Mouse (Mus musculus) kidney, embryonic 15.5 days (tissue): ENCODE results near the gene Ppm1a. TPM values are rescaled to one million over a fixed set of nuclear protein-coding genes. Genes with fewer than 3 reads are reported as not detected.

ENCODE experiments used
- ATAC-seq: fragments of 200-750 bp; cut with Nextera tagmentation; replicated peaks from 2 replicates; pipeline ENCODE4 v1.8.0; 2017; ENCODE audit warnings: moderate TSS enrichment; ENCODE audit not compliant: low FRiP score
- H3K27ac ChIP-seq: fragments of 300-500 bp; sonication (generic); 2 replicates; pipeline ENCODE4 v1.5.1; 2015; ENCODE audit warnings: mild to moderate bottlenecking, inconsistent platforms
- H3K27me3 ChIP-seq: fragments of 300-500 bp; sonication (generic); 2 replicates; pipeline ENCODE4 v1.6.1; 2015; ENCODE audit warnings: inconsistent platforms
- H3K36me3 ChIP-seq: fragments of 300-500 bp; sonication (generic); 2 replicates; pipeline ENCODE4 v1.6.1; 2015; ENCODE audit warnings: inconsistent platforms
- H3K4me1 ChIP-seq: fragments of 300-500 bp; sonication (generic); 2 replicates; pipeline ENCODE4 v1.6.1; 2015; ENCODE audit warnings: inconsistent platforms
- H3K4me2 ChIP-seq: fragments of 300-500 bp; sonication (generic); 2 replicates; pipeline ENCODE4 v1.6.1; 2015; ENCODE audit warnings: moderate library complexity, mild to moderate bottlenecking, inconsistent platforms
- H3K4me3 ChIP-seq: fragments of 300-500 bp; sonication (generic); replicated peaks from 2 replicates; pipeline ENCODE4 v1.5.1; 2015; ENCODE audit warnings: mild to moderate bottlenecking, inconsistent platforms
- H3K9ac ChIP-seq: fragments of 300-500 bp; sonication (generic); 2 replicates; pipeline ENCODE4 v1.6.1; 2015; ENCODE audit warnings: mild to moderate bottlenecking, inconsistent platforms
- H3K9me3 ChIP-seq: fragments of 300-500 bp; sonication (generic); replicated peaks from 2 replicates; pipeline ENCODE4 v1.6.1; 2016; ENCODE audit warnings: inconsistent platforms
- WGBS: fragments of 180-500 bp; shearing (Covaris S2); methylation state at CpG from one replicate; pipeline ENCODE4 v1.1.7; 2015; ENCODE audit warnings: mixed read lengths; 5-methylcytosine and 5-hydroxymethylcytosine counted together
- polyA plus RNA-seq: library from polyadenylated mRNA; unstranded; fragments of >200 nt; fragmentation: Nextera tagmentation; extraction: Ambion mirVana; gene quantifications from 2 replicates; pipeline ENCODE4 v1.2.1, GENCODE M21; 2015

The Ppm1a gene
- polyA plus RNA-seq, 1 experiment from 2014 or later, result 43.0 TPM

DNA sequence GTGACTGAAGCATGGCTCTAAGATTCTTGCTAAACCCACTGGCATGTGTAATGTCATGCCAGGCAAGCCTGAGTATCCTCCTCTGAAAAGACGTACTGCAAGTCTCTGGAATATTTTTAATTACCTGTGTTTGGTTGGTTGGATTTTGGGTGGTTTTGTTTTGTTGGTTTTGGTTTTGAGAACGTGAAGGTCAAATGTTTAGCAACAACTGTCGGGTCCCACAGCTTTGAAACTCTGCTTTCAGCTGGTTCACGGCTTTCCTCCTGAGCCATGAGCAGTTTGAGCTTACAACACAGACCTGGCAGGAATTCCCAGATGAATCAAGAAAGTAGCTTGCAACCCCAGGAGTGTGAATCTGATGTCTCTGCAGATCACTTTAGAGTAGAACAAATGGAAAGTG is 29.7 kb downstream of the Ppm1a start:
- Histone ChIP-seq H3K4me1 (no peaks in the 10 kb centered on the region), H3K27me3 (no peaks in the 10 kb centered on the region), H3K9me3 (no peaks in the 10 kb centered on the region), H3K4me3 (no peak overlapping the region), H3K9ac (no peak overlapping the region), H3K27ac (no peak overlapping the region), H3K36me3 (peaks cover 46% of the 10 kb centered on the region), H3K4me2 (no peak overlapping the region)
- 83% methylated on average over 4 of the region's 4 CpGs for WGBS
- ATAC-seq, result no peak

DNA sequence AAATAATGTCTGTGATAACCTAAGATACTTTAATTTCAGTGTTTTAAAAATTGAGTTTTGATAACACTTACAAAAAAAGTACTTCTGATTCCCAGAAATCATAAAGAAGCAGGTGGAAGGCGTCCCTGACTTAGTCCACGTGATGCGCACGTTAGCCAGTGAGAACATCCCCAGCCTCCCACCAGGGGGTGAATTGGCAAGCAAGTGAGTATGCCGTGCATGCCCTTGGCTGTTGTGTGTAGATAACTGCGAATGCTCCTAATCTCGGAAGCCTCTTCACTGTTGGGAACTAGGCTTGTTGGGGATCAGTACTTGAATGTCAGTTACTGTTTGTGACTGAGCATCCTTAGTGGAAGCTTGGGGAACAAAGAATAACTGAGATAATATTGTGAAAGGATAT is 33.3 kb downstream of the Ppm1a start:
- H3K4me1 ChIP-seq, result no peaks in the 10 kb centered on the region
- no peak overlapping the region for H3K4me3 ChIP-seq
- no peak overlapping the region for H3K9ac ChIP-seq
- no peak for ATAC-seq
- WGBS, result 78% methylated on average over 7 of the region's 7 CpGs
- H3K27me3 ChIP-seq, result no peaks in the 10 kb centered on the region
- peaks cover 52% of the 10 kb centered on the region for H3K36me3 ChIP-seq
- no peak overlapping the region for H3K27ac ChIP-seq
- H3K9me3 ChIP-seq, result no peaks in the 10 kb centered on the region
- no peak overlapping the region for H3K4me2 ChIP-seq

DNA sequence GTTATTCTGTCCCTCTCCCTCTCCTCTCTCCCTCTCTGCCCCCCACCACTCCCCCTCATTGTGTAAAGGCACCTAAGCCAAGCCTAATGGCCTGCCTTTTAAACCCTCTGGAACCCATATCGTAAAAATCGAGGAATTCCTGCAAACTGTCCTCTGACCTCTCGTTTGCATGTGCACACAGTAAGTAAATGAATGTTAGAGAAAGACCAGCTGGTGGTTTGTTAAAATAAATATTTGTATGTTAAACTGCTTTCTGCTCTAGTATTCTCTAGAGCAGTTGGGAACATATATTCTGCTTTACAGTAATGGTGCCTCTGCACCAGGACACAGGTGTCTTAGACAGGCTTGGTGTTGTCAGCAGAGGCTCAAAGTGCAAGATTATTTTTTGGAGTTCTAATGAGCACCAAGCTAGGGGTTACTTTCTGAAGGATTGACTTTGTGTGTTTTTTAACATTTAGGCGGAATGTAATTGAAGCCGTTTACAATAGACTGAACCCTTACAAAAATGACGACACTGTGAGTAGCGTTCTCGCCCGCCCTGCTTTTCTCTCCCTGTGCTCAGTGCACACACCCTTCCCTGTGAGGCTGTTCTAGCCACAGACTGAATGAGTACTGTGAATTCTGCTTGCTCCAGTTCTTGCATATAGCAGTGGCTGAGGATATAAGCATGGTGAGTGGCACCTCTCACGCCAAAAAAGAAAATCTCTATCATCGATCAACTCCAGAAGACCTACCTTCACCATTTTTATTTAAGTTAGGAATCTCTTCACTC is 35.3 kb downstream of the Ppm1a start:
- no peak overlapping the region for H3K27ac ChIP-seq
- no peak overlapping the region for H3K4me3 ChIP-seq
- no peaks in the 10 kb centered on the region for H3K9me3 ChIP-seq
- no peak for ATAC-seq
- H3K9ac ChIP-seq, result no peak overlapping the region
- no peaks in the 10 kb centered on the region for H3K27me3 ChIP-seq
- peaks cover 54% of the 10 kb centered on the region for H3K36me3 ChIP-seq
- H3K4me1 ChIP-seq, result no peaks in the 10 kb centered on the region
- H3K4me2 ChIP-seq, result no peak overlapping the region
- 64% methylated on average over 11 of the region's 11 CpGs for WGBS

DNA sequence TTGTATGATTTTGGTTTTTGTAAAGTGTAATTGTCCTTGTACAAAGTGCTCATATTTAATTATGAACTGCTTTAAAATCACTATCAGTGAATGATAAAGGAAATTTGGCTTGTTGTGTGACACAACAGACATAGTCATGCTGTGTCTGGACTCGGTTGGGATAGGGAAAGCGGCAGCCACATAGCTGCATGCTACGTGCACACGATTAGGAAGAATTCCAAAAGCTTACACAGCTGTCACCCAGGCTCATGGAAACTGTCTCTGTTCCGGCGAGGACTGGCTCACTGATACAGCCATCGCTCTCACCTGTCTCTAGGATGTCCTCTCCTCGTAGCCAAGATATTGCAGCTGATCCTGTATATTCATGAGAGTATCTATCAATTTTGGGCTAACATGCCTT is 36.7 kb downstream of the Ppm1a start:
- no peak overlapping the region for H3K4me3 ChIP-seq
- H3K27ac ChIP-seq, result no peak overlapping the region
- WGBS, result 94% methylated on average over 8 of the region's 8 CpGs
- no peaks in the 10 kb centered on the region for H3K9me3 ChIP-seq
- no peaks in the 10 kb centered on the region for H3K27me3 ChIP-seq
- no peak overlapping the region for H3K4me2 ChIP-seq
- H3K36me3 ChIP-seq, result peaks cover 50% of the 10 kb centered on the region
- H3K9ac ChIP-seq, result no peak overlapping the region
- no peak for ATAC-seq
- no peaks in the 10 kb centered on the region for H3K4me1 ChIP-seq

DNA sequence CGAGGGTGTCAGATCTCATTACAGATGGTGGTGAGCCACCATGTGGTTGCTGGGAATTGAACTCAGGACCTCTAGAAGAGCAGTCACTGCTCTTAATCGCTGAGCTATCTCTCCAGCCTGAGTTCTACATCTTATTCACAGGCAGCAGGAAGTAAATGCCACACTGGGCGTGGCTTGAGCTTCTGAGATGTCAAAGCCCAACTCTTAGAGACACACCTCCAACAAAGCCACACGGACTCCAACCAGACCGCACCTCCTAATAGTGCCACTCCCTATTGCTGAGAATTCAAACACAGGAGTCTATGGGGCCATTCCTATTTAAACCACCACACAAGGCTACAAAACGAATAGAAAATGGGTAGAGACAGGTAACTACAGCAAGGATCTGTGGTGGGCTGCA is 52.5 kb downstream of the Ppm1a start:
- Histone ChIP-seq H3K36me3 (no peaks in the 10 kb centered on the region), H3K4me1 (no peaks in the 10 kb centered on the region), H3K4me3 (no peak overlapping the region), H3K9ac (no peak overlapping the region), H3K9me3 (no peaks in the 10 kb centered on the region), H3K4me2 (no peak overlapping the region), H3K27me3 (no peaks in the 10 kb centered on the region), H3K27ac (no peak overlapping the region)
- ATAC-seq, result no peak
- 80% methylated on average over 6 of the region's 6 CpGs for WGBS

DNA sequence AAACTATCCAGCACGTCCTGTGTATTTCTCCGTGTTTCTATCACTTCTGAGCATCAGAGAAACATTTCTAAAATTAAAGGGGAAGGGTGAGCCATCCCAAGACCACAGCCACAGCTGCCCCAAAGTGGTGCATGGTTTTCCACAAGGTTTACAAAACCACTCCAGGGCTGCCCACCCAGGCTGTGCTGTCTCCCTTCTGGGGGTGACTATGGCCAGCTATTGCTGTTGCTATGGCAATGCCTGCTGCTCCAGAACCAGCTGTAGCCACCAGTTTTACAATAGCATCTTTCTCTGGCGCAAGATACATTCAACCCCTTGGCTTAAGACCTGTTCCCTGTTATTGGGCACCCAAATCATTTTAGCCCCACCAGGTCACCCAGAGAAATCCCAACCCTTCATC is 54.3 kb downstream of the Ppm1a start:
- Histone ChIP-seq H3K36me3 (no peaks in the 10 kb centered on the region), H3K4me1 (no peaks in the 10 kb centered on the region), H3K27ac (no peak overlapping the region), H3K4me2 (no peak overlapping the region), H3K4me3 (no peak overlapping the region), H3K9ac (no peak overlapping the region), H3K9me3 (no peaks in the 10 kb centered on the region; the same call in 1 of the 2 replicates), H3K27me3 (no peaks in the 10 kb centered on the region)
- ATAC-seq, result no peak
- 82% methylated on average over 3 of the region's 3 CpGs for WGBS

DNA sequence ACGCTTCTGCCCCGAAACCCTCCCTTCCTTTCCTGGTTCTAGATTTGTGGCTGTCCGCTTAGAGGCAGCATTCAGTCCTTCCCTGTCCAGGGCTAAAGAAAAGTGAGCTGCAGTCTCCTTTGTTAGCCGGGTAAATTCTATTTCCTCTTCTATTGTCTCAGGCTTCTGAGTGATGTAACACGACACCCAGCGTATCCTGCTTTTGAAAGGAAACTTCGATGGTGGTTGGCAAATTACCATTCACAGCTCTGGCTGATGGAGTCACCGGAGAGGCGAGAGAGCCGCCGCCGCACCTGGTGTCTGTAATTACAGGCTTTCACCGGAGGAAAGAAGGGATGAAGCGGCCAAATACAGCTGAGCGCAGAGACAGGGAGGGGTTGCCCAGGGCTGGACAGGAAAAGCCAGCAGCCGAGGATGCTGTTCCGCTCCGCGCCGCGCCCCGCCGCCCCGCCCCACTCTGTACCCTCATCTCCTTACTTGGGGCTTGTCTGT is 63.7 kb downstream of the Ppm1a start:
- Histone ChIP-seq H3K9ac (peak overlapping the region; percentile 51), H3K4me3 (peak overlapping the region; percentile 50), H3K4me2 (peak overlapping the region; percentile 81), H3K36me3 (no peaks in the 10 kb centered on the region), H3K27me3 (peaks cover 17% of the 10 kb centered on the region), H3K27ac (peak overlapping the region; percentile 62; the same call in 1 of the 2 replicates), H3K9me3 (no peaks in the 10 kb centered on the region; the same call in 1 of the 2 replicates), H3K4me1 (peaks cover 11% of the 10 kb centered on the region; the same call in 1 of the 2 replicates)
- WGBS, result 2% methylated on average over 24 of the region's 24 CpGs
- peak; percentile 91 for ATAC-seq

DNA sequence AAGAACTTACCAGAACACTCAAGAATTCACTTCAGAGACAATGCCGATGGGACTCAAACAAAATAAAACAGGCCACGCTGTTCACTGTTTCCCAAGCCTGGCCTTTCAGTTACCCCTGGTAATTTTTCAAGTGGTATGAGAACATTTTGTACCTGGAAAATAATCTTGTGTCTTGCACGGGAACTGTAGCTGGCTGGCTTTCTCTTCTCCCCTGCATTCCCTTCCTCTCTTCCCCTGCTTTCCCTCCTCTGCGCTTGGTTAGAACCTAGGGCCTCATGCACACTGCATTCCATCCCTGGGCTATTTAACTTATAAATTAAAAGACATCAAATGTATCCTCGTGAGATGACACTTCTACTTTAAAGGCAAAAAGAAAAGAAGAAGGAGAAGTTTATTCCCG is 64.3 kb downstream of the Ppm1a start:
- H3K27ac ChIP-seq, result no peak overlapping the region
- 25% methylated on average over 6 of the region's 6 CpGs for WGBS
- peak overlapping the region; percentile 81 for H3K4me2 ChIP-seq
- ATAC-seq, result no peak
- H3K9me3 ChIP-seq, result no peaks in the 10 kb centered on the region
- H3K36me3 ChIP-seq, result no peaks in the 10 kb centered on the region
- H3K4me1 ChIP-seq, result peaks cover 11% of the 10 kb centered on the region; the same call in 1 of the 2 replicates
- peak overlapping the region; percentile 51; the same call in 1 of the 2 replicates for H3K9ac ChIP-seq
- peak overlapping the region; percentile 50 for H3K4me3 ChIP-seq
- peaks cover 17% of the 10 kb centered on the region for H3K27me3 ChIP-seq

DNA sequence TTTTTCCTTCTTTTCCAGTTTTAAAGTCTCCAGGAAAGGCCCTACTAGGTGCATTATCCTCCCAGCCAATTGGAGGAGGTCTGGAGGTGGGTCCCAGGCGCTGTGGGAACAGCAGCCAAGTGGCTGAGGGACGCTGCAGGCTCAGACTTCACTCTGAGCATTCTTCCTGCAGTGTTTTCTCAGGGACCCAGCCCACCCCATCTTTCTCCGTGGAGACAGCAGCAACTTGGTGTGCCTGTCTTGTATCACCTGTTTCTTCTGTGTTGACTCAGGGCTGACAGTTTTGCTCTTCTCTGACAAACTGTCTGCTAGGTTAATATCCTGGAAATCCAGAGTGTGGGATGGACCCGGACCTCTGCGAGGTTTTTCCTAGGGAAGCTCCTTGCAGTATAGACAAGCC is 68.4 kb downstream of the Ppm1a start:
- no peak overlapping the region for H3K27ac ChIP-seq
- no peak overlapping the region for H3K4me3 ChIP-seq
- peaks cover 26% of the 10 kb centered on the region for H3K27me3 ChIP-seq
- H3K4me2 ChIP-seq, result no peak overlapping the region
- WGBS, result 57% methylated on average over 5 of the region's 5 CpGs
- H3K36me3 ChIP-seq, result no peaks in the 10 kb centered on the region
- no peak for ATAC-seq
- no peak overlapping the region for H3K9ac ChIP-seq
- no peaks in the 10 kb centered on the region for H3K9me3 ChIP-seq
- peaks cover 9% of the 10 kb centered on the region; the same call in 1 of the 2 replicates for H3K4me1 ChIP-seq

DNA sequence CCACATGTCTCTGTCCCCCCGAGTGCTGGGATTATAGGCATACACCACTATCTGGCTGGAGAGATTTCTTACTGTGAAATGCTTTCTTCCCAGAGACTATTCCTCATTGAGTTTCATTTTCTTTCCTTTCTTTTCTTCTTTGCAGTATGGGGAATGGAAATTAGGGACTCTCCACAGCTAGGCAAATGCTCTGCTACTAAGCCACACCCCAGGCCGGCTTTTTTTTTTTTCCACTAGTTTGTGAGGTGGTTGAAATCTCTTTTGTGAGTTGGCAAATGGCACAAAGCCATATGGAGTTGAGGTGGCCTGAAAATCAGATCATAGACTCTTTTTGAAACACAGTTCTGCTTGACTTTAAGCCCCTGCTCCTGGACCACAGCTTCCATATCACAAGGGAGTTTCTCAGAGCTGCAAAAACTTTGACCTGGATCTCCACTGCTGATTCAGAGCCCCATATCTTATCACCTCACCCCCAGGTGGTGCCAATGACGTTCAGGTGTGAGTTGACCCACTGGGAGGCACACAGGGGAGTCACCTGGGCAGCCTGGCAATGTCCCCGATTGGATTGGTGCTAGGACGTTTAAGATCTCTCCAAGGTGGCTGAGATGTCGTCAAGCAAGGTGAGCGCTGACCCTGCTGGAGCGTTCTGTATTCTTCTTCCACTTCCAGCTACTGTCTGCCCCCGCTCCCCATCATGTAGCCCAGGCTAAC is 71.7 kb downstream of the Ppm1a start:
- ATAC-seq, result no peak
- WGBS, result 78% methylated on average over 9 of the region's 9 CpGs

DNA sequence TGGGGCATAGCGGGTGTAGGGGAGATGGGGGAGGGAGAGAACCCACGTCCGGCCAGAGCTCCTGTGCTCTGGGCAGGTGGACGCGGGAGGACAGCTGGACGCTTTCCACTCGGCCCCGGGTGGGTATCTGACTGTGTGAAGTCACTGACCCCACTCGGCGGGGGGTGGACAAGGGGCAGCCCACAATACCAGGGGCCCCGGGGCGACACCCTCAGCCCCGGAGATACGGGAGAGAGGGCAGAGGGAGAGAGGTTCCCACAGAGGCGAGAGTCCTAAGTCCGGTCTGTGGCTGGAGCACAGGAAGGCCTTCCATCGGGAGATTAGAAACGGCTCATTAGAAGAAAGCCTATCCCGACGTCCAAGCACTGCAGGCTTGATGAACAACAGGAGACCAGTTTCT is 72.5 kb downstream of the Ppm1a start:
- no peak overlapping the region for H3K27ac ChIP-seq
- 58% methylated on average over 20 of the region's 20 CpGs for WGBS
- no peaks in the 10 kb centered on the region for H3K36me3 ChIP-seq
- H3K4me1 ChIP-seq, result peaks cover 8% of the 10 kb centered on the region
- no peak overlapping the region for H3K4me3 ChIP-seq
- no peaks in the 10 kb centered on the region for H3K9me3 ChIP-seq
- H3K9ac ChIP-seq, result no peak overlapping the region
- no peak for ATAC-seq
- H3K4me2 ChIP-seq, result no peak overlapping the region
- H3K27me3 ChIP-seq, result peaks cover 37% of the 10 kb centered on the region

More for the DNA sequence above, 71.7 kb downstream of the Ppm1a start:
- Histone ChIP-seq H3K4me1 (peaks cover 8% of the 10 kb centered on the region), H3K9ac (no peak overlapping the region), H3K9me3 (no peaks in the 10 kb centered on the region), H3K4me3 (no peak overlapping the region), H3K27me3 (peaks cover 37% of the 10 kb centered on the region), H3K27ac (no peak overlapping the region), H3K4me2 (no peak overlapping the region), H3K36me3 (no peaks in the 10 kb centered on the region)

DNA sequence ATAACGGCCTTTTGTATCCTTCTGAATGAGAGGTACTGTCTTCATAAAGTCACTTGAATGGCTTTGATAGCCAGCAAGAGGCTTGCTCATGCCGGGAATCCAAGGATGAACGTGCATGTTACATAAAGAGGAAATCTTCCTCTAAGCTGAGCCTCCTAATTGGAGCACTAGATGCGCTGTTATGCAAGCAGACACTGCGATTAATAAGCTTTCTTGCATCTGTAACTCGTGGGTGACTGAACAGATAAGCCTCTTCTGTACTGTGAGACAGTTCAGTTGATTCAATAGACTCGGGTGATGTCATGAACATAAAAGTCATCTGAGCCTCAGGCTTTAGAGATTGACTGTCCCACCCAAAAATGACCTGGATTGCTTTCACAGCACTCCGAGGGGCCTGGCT is 73.1 kb downstream of the Ppm1a start:
- no peak overlapping the region for H3K9ac ChIP-seq
- ATAC-seq, result no peak
- no peak overlapping the region for H3K4me3 ChIP-seq
- H3K4me2 ChIP-seq, result no peak overlapping the region
- H3K27me3 ChIP-seq, result peaks cover 36% of the 10 kb centered on the region
- WGBS, result 71% methylated on average over 8 of the region's 8 CpGs
- no peak overlapping the region for H3K27ac ChIP-seq
- peaks cover 8% of the 10 kb centered on the region for H3K4me1 ChIP-seq
- H3K9me3 ChIP-seq, result no peaks in the 10 kb centered on the region
- H3K36me3 ChIP-seq, result no peaks in the 10 kb centered on the region
